Mouse (Mus musculus): Measurements from ENCODE around the gene Tssk1.

Tssk1 gene

GRCm38 (mm10) chr16:17945081-17945831 is 51.2 kb downstream of the Tssk1 start:
- in situ Hi-C loops (cut with MboI), result no loop called here
